Mouse (Mus musculus): ENCODE measurements around the gene Ptpn23. TPM values are rescaled to one million over a fixed set of nuclear protein-coding genes. Genes with fewer than 3 reads are reported as not detected.

Gene Ptpn23
- polyA plus RNA-seq, 1 experiment from 2014 or later: 19.1 TPM

- ATAC-seq (ENCODE audit: insufficient read depth): no peak
- Histone ChIP-seq H3K36me3 (ENCODE audit: insufficient read depth) (peaks cover 51% of the 10 kb centered on the region), H3K4me2 (no peak overlapping the region), H3K4me1 (ENCODE audit: insufficient read depth) (no peaks in the 10 kb centered on the region), H3K27ac (ENCODE audit: low read depth) (no peak overlapping the region), H3K4me3 (ENCODE audit: low read depth, low read length) (no peak overlapping the region), H3K9ac (no peak overlapping the region), H3K9me3 (ENCODE audit: low read depth, low read length) (no peaks in the 10 kb centered on the region), H3K27me3 (ENCODE audit: insufficient read depth, low read length) (no peaks in the 10 kb centered on the region)
- WGBS: 90% methylated on average over 2 of the region's 2 CpGs
- DNase-seq: no peak
- TF ChIP-seq CTCF (IDR thresholded peaks at IDR 0.05; ENCODE audit: low read depth): no peak
Measured at GRCm38 (mm10) chr9:110433045-110433444, 25.0 kb upstream of the Ptpn23 start.

- Histone ChIP-seq H3K4me2 (no peak overlapping the region), H3K9me3 (ENCODE audit: low read depth, low read length) (no peaks in the 10 kb centered on the region), H3K4me1 (ENCODE audit: insufficient read depth) (no peaks in the 10 kb centered on the region), H3K27me3 (ENCODE audit: insufficient read depth, low read length) (no peaks in the 10 kb centered on the region), H3K4me3 (ENCODE audit: low read depth, low read length) (no peak overlapping the region), H3K9ac (no peak overlapping the region), H3K27ac (ENCODE audit: low read depth) (no peak overlapping the region), H3K36me3 (ENCODE audit: insufficient read depth) (peaks cover 57% of the 10 kb centered on the region)
- 74% methylated on average over 8 of the region's 8 CpGs for WGBS
- ATAC-seq (ENCODE audit: insufficient read depth) (no peak), DNase-seq (no peak)
- TF ChIP-seq CTCF (IDR thresholded peaks at IDR 0.05; ENCODE audit: low read depth): no peak
Measured at GRCm38 (mm10) chr9:110431241-110431640, 23.2 kb upstream of the Ptpn23 start.

GRCm38 (mm10) chr9:110419511-110420112 is 11.6 kb upstream of the Ptpn23 start, which contains the start of gene Ngp:
TSS of gene Ngp (plus strand) at chr9:110419747.
- no peak within 1 kb of the TSS for H3K4me3 ChIP-seq (ENCODE audit: low read depth, low read length)
- no peak for TF ChIP-seq CTCF (IDR thresholded peaks at IDR 0.05; ENCODE audit: low read depth)
- H3K9me3 ChIP-seq (ENCODE audit: low read depth, low read length): no peaks in the 10 kb centered on the region
- no peaks in the 10 kb centered on the region for H3K36me3 ChIP-seq (ENCODE audit: insufficient read depth)
- no peak within 1 kb of the TSS for H3K9ac ChIP-seq
- no peaks in the 10 kb centered on the region for H3K4me1 ChIP-seq (ENCODE audit: insufficient read depth)
- no peaks in the 10 kb centered on the region for H3K27me3 ChIP-seq (ENCODE audit: insufficient read depth, low read length)
- 86% methylated on average over 12 of the region's 12 CpGs for WGBS
- ATAC-seq (ENCODE audit: insufficient read depth) (no peak), DNase-seq (no peak)
- no peak within 1 kb of the TSS for H3K27ac ChIP-seq (ENCODE audit: low read depth)
- H3K4me2 ChIP-seq: no peak within 1 kb of the TSS

GRCm38 (mm10) chr9:110413785-110414184 is 5.8 kb upstream of the Ptpn23 start:
- H3K27me3 ChIP-seq (ENCODE audit: insufficient read depth, low read length): no peaks in the 10 kb centered on the region
- DNase-seq: peak; percentile 82
- peak; percentile 64 for TF ChIP-seq CTCF (IDR thresholded peaks at IDR 0.05; ENCODE audit: low read depth)
- H3K9ac ChIP-seq: no peak overlapping the region
- H3K4me1 ChIP-seq (ENCODE audit: insufficient read depth): 0 out of 2 replicates have a peak, but pooled peaks cover 1% of the 10 kb centered on the region
- 50% methylated on average over 9 of the region's 9 CpGs for WGBS
- no peak overlapping the region for H3K4me2 ChIP-seq
- H3K9me3 ChIP-seq (ENCODE audit: low read depth, low read length): no peaks in the 10 kb centered on the region
- no peak overlapping the region for H3K27ac ChIP-seq (ENCODE audit: low read depth)
- H3K36me3 ChIP-seq (ENCODE audit: insufficient read depth): no peaks in the 10 kb centered on the region
- H3K4me3 ChIP-seq (ENCODE audit: low read depth, low read length): no peak overlapping the region
- no peak for ATAC-seq (ENCODE audit: insufficient read depth)

DNA sequence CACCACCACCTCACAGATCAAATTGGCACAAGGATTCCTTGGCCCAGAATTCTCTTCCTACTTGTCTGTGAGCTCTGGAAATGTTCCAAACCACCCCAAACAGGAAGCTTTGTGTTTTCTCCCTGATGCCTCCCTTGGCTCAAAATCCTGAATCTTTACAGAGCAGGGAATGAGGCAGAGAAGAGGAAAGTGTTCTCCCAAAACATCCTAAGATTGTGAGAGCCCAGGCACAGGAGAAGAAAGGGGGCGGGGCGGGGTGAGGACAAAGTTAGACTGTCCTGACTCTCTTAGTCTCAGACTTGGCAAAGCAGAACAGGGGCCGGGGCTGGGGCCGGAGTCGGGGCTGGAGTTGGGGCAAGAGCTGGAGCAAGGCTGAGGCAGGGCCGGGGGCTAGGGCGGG is 4.9 kb upstream of the Ptpn23 start:
- Histone ChIP-seq H3K27me3 (ENCODE audit: insufficient read depth, low read length) (no peaks in the 10 kb centered on the region), H3K27ac (ENCODE audit: low read depth) (no peak overlapping the region; the same call in 1 of the 2 replicates), H3K36me3 (ENCODE audit: insufficient read depth) (no peaks in the 10 kb centered on the region), H3K4me3 (ENCODE audit: low read depth, low read length) (no peak overlapping the region), H3K4me1 (ENCODE audit: insufficient read depth) (peaks cover 5% of the 10 kb centered on the region; the same call in 1 of the 2 replicates), H3K9me3 (ENCODE audit: low read depth, low read length) (no peaks in the 10 kb centered on the region), H3K4me2 (no peak overlapping the region), H3K9ac (no peak overlapping the region)
- 56% methylated on average over 7 of the region's 7 CpGs for WGBS
- peak; percentile 44 for DNase-seq
- no peak for ATAC-seq (ENCODE audit: insufficient read depth)
- TF ChIP-seq CTCF (IDR thresholded peaks at IDR 0.05; ENCODE audit: low read depth): no peak

DNA sequence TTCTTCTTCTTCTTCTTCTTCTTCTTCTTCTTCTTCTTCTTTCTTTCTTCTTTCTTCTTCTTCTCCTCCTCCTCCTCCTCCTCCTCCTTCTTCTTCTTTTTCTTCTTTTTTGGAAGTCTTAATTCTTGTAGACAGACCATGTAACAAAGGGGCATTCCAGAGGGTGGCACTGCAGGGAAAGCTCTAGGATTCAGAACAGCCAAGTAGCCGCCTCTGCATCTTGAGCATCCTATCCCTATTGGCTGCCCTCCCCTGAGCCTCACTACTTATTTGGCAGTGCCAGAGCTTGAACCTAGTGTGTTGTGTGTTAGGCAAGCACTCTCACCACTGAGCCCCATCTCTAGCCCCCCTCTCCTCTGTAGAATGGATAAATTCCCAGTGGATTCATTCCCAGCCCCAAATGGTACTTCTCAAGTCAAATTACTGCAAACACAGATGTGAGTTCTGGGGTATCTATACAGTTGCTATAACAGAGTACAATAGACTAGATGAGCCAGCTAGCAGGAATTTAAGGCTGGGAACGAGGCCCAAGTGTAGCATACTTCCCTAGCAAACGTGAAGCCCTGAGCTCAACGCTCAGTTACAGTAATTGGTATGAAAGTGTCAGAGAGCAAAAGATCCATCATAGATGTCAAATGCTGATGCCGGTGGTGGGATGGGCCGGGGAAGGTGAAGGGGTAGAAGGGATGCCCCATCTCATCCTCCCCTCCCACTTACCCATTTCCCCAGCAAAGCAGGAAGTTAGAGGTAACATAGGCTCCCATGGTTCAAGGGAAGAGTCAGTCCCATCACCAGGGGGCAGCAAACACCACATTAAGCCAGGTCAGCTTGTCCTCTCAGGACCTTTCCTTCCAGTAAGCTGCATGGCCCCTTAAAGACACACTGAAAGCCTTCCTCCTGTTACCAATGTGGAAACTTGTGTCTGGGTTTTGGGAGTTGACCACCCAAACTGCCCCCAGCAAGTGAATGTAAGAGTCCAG is 3.2 kb upstream of the Ptpn23 start:
- H3K27me3 ChIP-seq (ENCODE audit: insufficient read depth, low read length): no peaks in the 10 kb centered on the region
- H3K4me3 ChIP-seq (ENCODE audit: low read depth, low read length): no peak overlapping the region
- ATAC-seq (ENCODE audit: insufficient read depth): no peak
- peak; percentile 90 for TF ChIP-seq CTCF (IDR thresholded peaks at IDR 0.05; ENCODE audit: low read depth)
- H3K27ac ChIP-seq (ENCODE audit: low read depth): no peak overlapping the region
- 27% methylated on average over 6 of the region's 6 CpGs for WGBS
- H3K9ac ChIP-seq: no peak overlapping the region
- H3K4me2 ChIP-seq: no peak overlapping the region
- H3K9me3 ChIP-seq (ENCODE audit: low read depth, low read length): no peaks in the 10 kb centered on the region
- H3K4me1 ChIP-seq (ENCODE audit: insufficient read depth): peaks cover 10% of the 10 kb centered on the region; the same call in 1 of the 2 replicates
- H3K36me3 ChIP-seq (ENCODE audit: insufficient read depth): no peaks in the 10 kb centered on the region
- peak; percentile 92 for DNase-seq

Data from lung, embryonic 14.5 days (tissue).